Mouse (Mus musculus): ENCODE results near the gene Cavin1. TPM values are rescaled to one million over a fixed set of nuclear protein-coding genes. Genes with fewer than 3 reads are reported as not detected.

The Cavin1 gene
- 11.1 and 19.8 TPM in 2 replicates for polyA plus RNA-seq (2021; fragmentation: Nextera tagmentation)
- long read RNA-seq, experiment 1, partial matches to known transcripts, result 0 of 8 reads
- long read RNA-seq, experiment 1, other reads (novel, unspliced or antisense), result 8 of 8 reads
- long read RNA-seq, experiment 2, transcript Cavin1-201 (2 exons, 3,491 nt), result major isoform, 5 of 8 reads
- long read RNA-seq, experiment 2, partial matches to known transcripts, result 0 of 8 reads
- long read RNA-seq, experiment 2, other reads (novel, unspliced or antisense), result 3 of 8 reads

DNA sequence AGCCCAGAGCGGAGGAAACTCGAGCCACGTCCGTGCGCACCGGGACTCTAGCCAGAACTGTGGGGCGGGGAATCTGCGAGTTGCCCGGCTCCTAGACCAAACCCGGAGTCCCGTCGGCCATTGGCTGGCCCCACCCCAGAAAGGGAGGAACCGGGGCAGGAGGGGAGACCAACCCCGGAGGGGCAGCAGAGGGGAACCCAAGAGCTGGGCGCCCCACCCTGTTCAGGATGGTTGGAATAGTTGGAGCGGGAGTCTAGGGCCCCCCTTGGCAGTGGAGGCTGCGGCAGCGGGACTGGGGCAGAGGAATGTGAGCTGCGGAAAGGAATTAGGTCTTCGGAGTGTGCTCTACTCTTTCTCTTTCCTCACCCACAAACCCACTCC is at the start of gene Cavin1:
TSS of gene Cavin1 (minus strand) at position 331 of the 381 bp plus-strand sequence.

DNA sequence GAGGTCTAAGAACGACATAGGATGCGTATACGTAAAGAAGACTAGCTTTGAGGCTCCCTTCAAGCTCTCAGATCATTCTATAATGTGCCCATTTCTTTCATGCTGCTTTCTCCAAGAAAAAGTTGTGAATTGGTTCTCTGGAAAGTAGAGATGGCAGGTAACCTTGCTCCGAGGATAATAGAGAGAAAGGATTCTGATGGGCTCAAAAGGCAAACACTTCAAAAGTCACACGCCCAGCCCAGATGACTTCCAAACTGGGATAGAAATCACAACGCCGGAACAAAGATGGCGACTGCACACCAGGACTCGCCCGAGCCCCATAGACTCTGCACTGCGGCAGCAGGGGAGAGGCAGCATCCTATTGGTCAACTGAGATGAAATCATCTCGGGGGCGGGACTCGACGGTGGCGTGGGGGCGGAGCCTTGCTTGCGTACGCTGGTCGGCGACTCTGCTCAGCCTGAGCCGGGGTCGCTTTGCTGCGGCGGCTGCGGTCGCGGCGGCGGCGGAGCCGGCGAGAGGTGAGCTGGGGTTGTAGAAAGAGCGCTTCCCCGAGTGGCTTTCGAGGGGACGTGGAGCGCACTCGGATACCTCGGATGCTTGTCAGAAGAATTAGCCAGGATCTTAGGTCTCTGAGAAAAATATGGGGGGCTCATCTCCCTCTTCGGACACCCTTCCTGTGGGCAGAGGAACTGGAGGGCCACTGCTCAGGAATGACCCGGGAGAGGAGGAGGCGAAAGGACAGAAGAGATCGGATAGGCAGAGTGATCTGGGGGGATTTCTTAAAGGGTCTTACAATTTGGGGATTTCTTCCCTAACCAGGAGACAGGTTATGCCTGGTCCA is 38.6 kb upstream of the Cavin1 start, which contains the start of gene Atp6v0a1:
TSS of gene Atp6v0a1 (plus strand) at position 407 of the 842 bp plus-strand sequence.

DNA sequence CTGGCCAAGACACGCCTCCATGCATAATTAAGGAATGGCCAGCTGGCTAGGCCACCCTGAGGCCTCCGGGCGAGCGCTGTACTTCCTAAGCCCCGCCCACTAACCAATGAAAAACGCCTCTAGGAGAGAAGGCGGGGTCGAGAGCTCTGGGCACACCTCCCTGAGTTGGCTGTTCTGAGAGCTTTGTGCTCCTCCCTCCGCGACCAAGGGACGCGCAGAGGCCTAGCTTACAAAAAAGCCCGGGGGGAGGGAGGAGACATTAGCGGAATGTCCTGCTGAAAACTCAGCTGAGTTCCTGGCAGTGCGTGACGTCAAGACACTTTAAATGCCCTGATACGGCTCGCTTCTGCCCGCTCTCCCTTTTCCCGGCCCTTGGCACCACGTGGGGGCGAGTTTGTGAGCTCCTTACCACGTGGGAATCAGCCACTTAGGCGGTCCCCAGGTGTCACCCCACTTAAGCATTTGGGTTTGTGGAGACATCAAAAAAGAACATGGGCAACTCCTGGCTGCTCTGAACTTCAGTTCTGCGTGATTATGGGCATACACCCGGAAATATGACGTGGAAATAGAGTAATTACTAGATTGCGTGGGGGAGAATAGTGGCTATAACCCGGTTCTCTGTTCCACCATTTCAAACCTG is 31.1 kb downstream of the Cavin1 start, which contains the start of gene Stat3:
TSS of gene Stat3 (minus strand) at position 29 of the 640 bp plus-strand sequence.

Other genes with a start within 250 kb of the Cavin1 start
- 37.1 and 48.7 TPM in 2 replicates for gene Rab5c, start 232.7 kb downstream of the Cavin1 start, polyA plus RNA-seq (2021; fragmentation: Nextera tagmentation)
- 0.14 and 0.23 TPM in 2 replicates for gene Kcnh4, start 210.9 kb downstream of the Cavin1 start, polyA plus RNA-seq (2021; fragmentation: Nextera tagmentation)
- gene Hcrt, start 208.0 kb downstream of the Cavin1 start, polyA plus RNA-seq (2021; fragmentation: Nextera tagmentation), result not detected in 2 replicates
- 5.4 TPM in 2 replicates for gene Ghdc, start 199.9 kb downstream of the Cavin1 start, polyA plus RNA-seq (2021; fragmentation: Nextera tagmentation)
- 3.4 and 3.5 TPM in 2 replicates for gene Stat5b, start 120.2 kb downstream of the Cavin1 start, polyA plus RNA-seq (2021; fragmentation: Nextera tagmentation)
- gene Stat5a, start 111.5 kb downstream of the Cavin1 start, polyA plus RNA-seq (2021; fragmentation: Nextera tagmentation), result 1.3 and 1.7 TPM in 2 replicates
- gene Stat3, start 31.3 kb downstream of the Cavin1 start, polyA plus RNA-seq (2021; fragmentation: Nextera tagmentation), result 22.6 and 24.9 TPM in 2 replicates
- 149 and 167 TPM in 2 replicates for gene Atp6v0a1, start 38.6 kb upstream of the Cavin1 start, polyA plus RNA-seq (2021; fragmentation: Nextera tagmentation)
- 9.6 and 12.1 TPM in 2 replicates for gene Naglu, start 99.1 kb upstream of the Cavin1 start, polyA plus RNA-seq (2021; fragmentation: Nextera tagmentation)
- not detected in 2 replicates for gene Hsd17b1, start 107.5 kb upstream of the Cavin1 start, polyA plus RNA-seq (2021; fragmentation: Nextera tagmentation)
- gene Coasy, start 111.7 kb upstream of the Cavin1 start, polyA plus RNA-seq (2021; fragmentation: Nextera tagmentation), result 35.8 and 36.1 TPM in 2 replicates
- 63.4 and 67.0 TPM in 2 replicates for gene Mlx, start 116.4 kb upstream of the Cavin1 start, polyA plus RNA-seq (2021; fragmentation: Nextera tagmentation)
- 5.3 and 6.0 TPM in 2 replicates for gene Psmc3ip, start 124.5 kb upstream of the Cavin1 start, polyA plus RNA-seq (2021; fragmentation: Nextera tagmentation)
- 7.9 and 8.1 TPM in 2 replicates for gene Retreg3, start 149.0 kb upstream of the Cavin1 start, polyA plus RNA-seq (2021; fragmentation: Nextera tagmentation)
- gene Tubg1, start 149.1 kb upstream of the Cavin1 start, polyA plus RNA-seq (2021; fragmentation: Nextera tagmentation), result 52.5 and 59.1 TPM in 2 replicates
- 49.2 and 55.2 TPM in 2 replicates for gene Tubg2, start 185.0 kb upstream of the Cavin1 start, polyA plus RNA-seq (2021; fragmentation: Nextera tagmentation)
- 14.1 and 15.8 TPM in 2 replicates for gene Cntnap1, start 199.6 kb upstream of the Cavin1 start, polyA plus RNA-seq (2021; fragmentation: Nextera tagmentation)
- 2.0 and 3.2 TPM in 2 replicates for gene Plekhh3, start 200.5 kb upstream of the Cavin1 start, polyA plus RNA-seq (2021; fragmentation: Nextera tagmentation)
- gene Ccr10, start 204.6 kb upstream of the Cavin1 start, polyA plus RNA-seq (2021; fragmentation: Nextera tagmentation), result 0.23 and 0.53 TPM in 2 replicates